Mouse (Mus musculus) limb, embryonic 11.5 days (tissue): ENCODE data around the gene Pgm5. TPM values are rescaled to one million over a fixed set of nuclear protein-coding genes. Genes with fewer than 3 reads are reported as not detected.

Source experiments
- ATAC-seq: fragments of 200-750 bp; cut with Nextera tagmentation; 2 replicates; pipeline ENCODE4 v1.8.0; 2017; ENCODE audit warnings: low read depth; ENCODE audit not compliant: insufficient number of reproducible peaks, low FRiP score, low TSS enrichment
- DNase-seq: peaks from one replicate; pipeline ENCODE4 v3.0.0-alpha.2; 2015; ENCODE audit warnings: low spot score
- H3K27ac ChIP-seq: fragments of 300-500 bp; sonication (generic); replicated peaks from 2 replicates; pipeline ENCODE4 v1.5.1; 2014; ENCODE audit warnings: low read depth, mild to moderate bottlenecking, low read length
- H3K27me3 ChIP-seq: fragments of 300-500 bp; sonication (generic); 2 replicates; pipeline ENCODE4 v1.6.1; 2014; ENCODE audit warnings: mild to moderate bottlenecking, low read length, mixed read lengths; ENCODE audit not compliant: control insufficient read depth, insufficient read depth
- H3K36me3 ChIP-seq: fragments of 300-500 bp; sonication (generic); 2 replicates; pipeline ENCODE4 v1.6.1; 2014; ENCODE audit warnings: mild to moderate bottlenecking, low read length, moderate library complexity, mixed read lengths; ENCODE audit not compliant: control insufficient read depth, insufficient read depth
- H3K4me1 ChIP-seq: fragments of 300-500 bp; sonication (generic); 2 replicates; pipeline ENCODE4 v1.6.1; 2014; ENCODE audit warnings: low read length, mixed read lengths; ENCODE audit not compliant: control insufficient read depth, insufficient read depth
- H3K4me2 ChIP-seq: fragments of 300-500 bp; sonication (generic); 2 replicates; pipeline ENCODE4 v1.6.1; 2014; ENCODE audit warnings: low read depth, mild to moderate bottlenecking, moderate library complexity; ENCODE audit not compliant: severe bottlenecking
- H3K4me3 ChIP-seq: fragments of 300-500 bp; sonication (generic); 2 replicates; pipeline ENCODE4 v1.5.1; 2014; ENCODE audit warnings: low read depth, low read length
- H3K9ac ChIP-seq: fragments of 300-500 bp; sonication (generic); 2 replicates; pipeline ENCODE4 v1.6.1; 2014; ENCODE audit warnings: mild to moderate bottlenecking, low read length
- H3K9me3 ChIP-seq: fragments of 300-500 bp; sonication (generic); 2 replicates; pipeline ENCODE4 v1.6.1; 2016; ENCODE audit warnings: low read length; ENCODE audit not compliant: control insufficient read depth
- WGBS: fragments of 180-500 bp; shearing (Covaris S2); extraction: QIAGEN DNeasy Blood & Tissue Kit; methylation state at CpG from one replicate; pipeline ENCODE4 v1.1.7; 2014; 5-methylcytosine and 5-hydroxymethylcytosine counted together
- polyA plus RNA-seq: library from polyadenylated mRNA; unstranded; fragments of >200 nt; fragmentation: Nextera tagmentation; extraction: Ambion mirVana; gene quantifications from 2 replicates; pipeline ENCODE4 v1.2.1, GENCODE M21; 2014

The Pgm5 gene
- polyA plus RNA-seq, 1 experiment from 2014 or later, result 1.7 TPM

- no peak for ATAC-seq
- Histone ChIP-seq H3K4me1 (no peaks in the 10 kb centered on the region), H3K4me3 (no peak overlapping the region), H3K27ac (no peak overlapping the region), H3K9ac (no peak overlapping the region), H3K36me3 (no peaks in the 10 kb centered on the region), H3K9me3 (no peaks in the 10 kb centered on the region), H3K4me2 (no peak overlapping the region), H3K27me3 (no peaks in the 10 kb centered on the region)
- DNase-seq, result no peak
- WGBS, result 86% methylated on average over 4 of the region's 4 CpGs
Measured at GRCm38 (mm10) chr19:24770345-24770744, 91.3 kb downstream of the Pgm5 start.

- Histone ChIP-seq H3K4me1 (peaks cover under 1% of the 10 kb centered on the region; the same call in 1 of the 2 replicates), H3K27ac (no peak overlapping the region), H3K9me3 (no peaks in the 10 kb centered on the region), H3K4me2 (no peak overlapping the region), H3K27me3 (no peaks in the 10 kb centered on the region), H3K9ac (no peak overlapping the region), H3K4me3 (no peak overlapping the region), H3K36me3 (no peaks in the 10 kb centered on the region)
- WGBS, result 88% methylated on average over 6 of the region's 6 CpGs
- DNase-seq (no peak), ATAC-seq (no peak)
Measured at GRCm38 (mm10) chr19:24767401-24767800, 94.3 kb downstream of the Pgm5 start.

GRCm38 (mm10) chr19:24762473-24763149, 99.0 kb downstream of the Pgm5 start:
- WGBS, result 54% methylated on average over 12 of the region's 12 CpGs

DNA sequence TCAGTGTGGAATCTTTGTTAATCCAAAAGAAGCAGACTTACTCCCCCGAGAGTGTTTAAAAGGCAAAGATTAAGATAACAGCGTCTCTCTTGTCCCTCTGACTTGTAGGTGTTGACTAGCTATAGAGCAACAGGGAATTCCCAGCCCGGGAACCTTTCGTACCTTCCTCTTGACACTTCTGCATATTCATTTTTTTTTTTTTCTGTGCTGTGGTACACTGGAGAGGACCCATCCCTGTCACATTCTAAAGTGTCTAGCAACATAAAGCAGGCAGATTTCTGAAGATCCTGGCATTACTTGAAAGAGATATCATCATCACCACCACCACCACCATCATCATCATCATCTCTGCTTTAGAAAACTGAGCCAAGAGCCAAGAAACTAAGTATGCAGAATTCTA, 105.0 kb downstream of the Pgm5 start:
- DNase-seq (no peak), ATAC-seq (no peak)
- no peaks in the 10 kb centered on the region for H3K9me3 ChIP-seq
- no peaks in the 10 kb centered on the region for H3K27me3 ChIP-seq
- H3K4me1 ChIP-seq, result peaks cover 5% of the 10 kb centered on the region
- H3K27ac ChIP-seq, result no peak overlapping the region
- H3K4me2 ChIP-seq, result no peak overlapping the region
- H3K9ac ChIP-seq, result no peak overlapping the region
- 85% methylated on average over 4 of the region's 4 CpGs for WGBS
- H3K36me3 ChIP-seq, result no peaks in the 10 kb centered on the region
- no peak overlapping the region for H3K4me3 ChIP-seq

More at GRCm38 (mm10) chr19:24762473-24763149, 99.0 kb downstream of the Pgm5 start:
- Histone ChIP-seq H3K4me2 (no peak overlapping the region), H3K27ac (no peak overlapping the region), H3K9me3 (no peaks in the 10 kb centered on the region), H3K27me3 (no peaks in the 10 kb centered on the region), H3K36me3 (no peaks in the 10 kb centered on the region), H3K4me3 (no peak overlapping the region), H3K4me1 (peaks cover 3% of the 10 kb centered on the region; the same call in 1 of the 2 replicates), H3K9ac (no peak overlapping the region)
- ATAC-seq (no peak), DNase-seq (peak; percentile 46)

DNA sequence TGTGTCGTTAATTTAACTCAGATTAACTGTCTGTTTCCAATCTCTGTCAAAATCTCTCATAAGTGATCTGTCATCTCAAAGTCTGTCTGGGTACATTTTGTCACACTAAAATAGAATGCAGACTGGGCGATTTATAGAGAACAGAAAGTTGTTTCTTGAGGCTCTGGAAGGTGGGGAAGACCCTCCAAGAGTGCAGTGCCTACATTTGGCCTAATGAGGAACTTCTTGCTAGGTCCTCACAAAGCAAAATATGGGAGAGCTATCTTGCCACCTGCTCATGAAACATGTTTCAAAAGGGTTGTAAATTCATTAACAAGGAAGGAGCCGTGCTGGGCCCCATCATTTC, 107.2 kb downstream of the Pgm5 start:
- H3K4me3 ChIP-seq, result no peak overlapping the region
- no peak overlapping the region for H3K4me2 ChIP-seq
- peaks cover 5% of the 10 kb centered on the region for H3K4me1 ChIP-seq
- H3K27me3 ChIP-seq, result no peaks in the 10 kb centered on the region
- 55% methylated on average over 3 of the region's 3 CpGs for WGBS
- H3K9me3 ChIP-seq, result no peaks in the 10 kb centered on the region
- H3K27ac ChIP-seq, result no peak overlapping the region
- no peak overlapping the region for H3K9ac ChIP-seq
- DNase-seq (peak; percentile 32), ATAC-seq (no peak)
- no peaks in the 10 kb centered on the region for H3K36me3 ChIP-seq

- ATAC-seq, result no peak
Measured at GRCm38 (mm10) chr19:24753617-24754439, 107.8 kb downstream of the Pgm5 start.

GRCm38 (mm10) chr19:24752873-24753538, 108.6 kb downstream of the Pgm5 start:
- Histone ChIP-seq H3K9ac (no peak overlapping the region), H3K27ac (no peak overlapping the region), H3K4me3 (no peak overlapping the region), H3K36me3 (no peaks in the 10 kb centered on the region), H3K4me2 (no peak overlapping the region), H3K9me3 (no peaks in the 10 kb centered on the region), H3K27me3 (no peaks in the 10 kb centered on the region), H3K4me1 (peaks cover 5% of the 10 kb centered on the region)
- DNase-seq (no peak), ATAC-seq (no peak)
- 93% methylated on average over 7 of the region's 7 CpGs for WGBS

More at GRCm38 (mm10) chr19:24753617-24754439, 107.8 kb downstream of the Pgm5 start:
- H3K4me3 ChIP-seq, result no peak overlapping the region
- peaks cover 5% of the 10 kb centered on the region for H3K4me1 ChIP-seq
- WGBS, result 36% methylated on average over 14 of the region's 14 CpGs
- H3K4me2 ChIP-seq, result no peak overlapping the region
- H3K9me3 ChIP-seq, result no peaks in the 10 kb centered on the region
- no peaks in the 10 kb centered on the region for H3K27me3 ChIP-seq
- H3K27ac ChIP-seq, result peak overlapping the region; percentile 30; the same call in 1 of the 2 replicates
- H3K9ac ChIP-seq, result no peak overlapping the region
- H3K36me3 ChIP-seq, result no peaks in the 10 kb centered on the region
- peak; percentile 43 for DNase-seq

GRCm38 (mm10) chr19:24746266-24746875, 115.3 kb downstream of the Pgm5 start:
- H3K27me3 ChIP-seq, result no peaks in the 10 kb centered on the region
- H3K27ac ChIP-seq, result no peak overlapping the region
- no peak overlapping the region for H3K4me2 ChIP-seq
- H3K36me3 ChIP-seq, result no peaks in the 10 kb centered on the region
- no peak overlapping the region for H3K4me3 ChIP-seq
- no peaks in the 10 kb centered on the region for H3K4me1 ChIP-seq
- H3K9ac ChIP-seq, result no peak overlapping the region
- H3K9me3 ChIP-seq, result no peaks in the 10 kb centered on the region
- no peak for ATAC-seq
- 92% methylated on average over 4 of the region's 4 CpGs for WGBS
- no peak for DNase-seq
